Mouse (Mus musculus): Measurements from ENCODE around the gene Olfr777.
"Not testable (repeated sequence)": the region's sequence is repeated elsewhere in the genome, so short reads cannot be mapped to it uniquely, and the experiment has no call there.

Olfr777 gene

DNA sequence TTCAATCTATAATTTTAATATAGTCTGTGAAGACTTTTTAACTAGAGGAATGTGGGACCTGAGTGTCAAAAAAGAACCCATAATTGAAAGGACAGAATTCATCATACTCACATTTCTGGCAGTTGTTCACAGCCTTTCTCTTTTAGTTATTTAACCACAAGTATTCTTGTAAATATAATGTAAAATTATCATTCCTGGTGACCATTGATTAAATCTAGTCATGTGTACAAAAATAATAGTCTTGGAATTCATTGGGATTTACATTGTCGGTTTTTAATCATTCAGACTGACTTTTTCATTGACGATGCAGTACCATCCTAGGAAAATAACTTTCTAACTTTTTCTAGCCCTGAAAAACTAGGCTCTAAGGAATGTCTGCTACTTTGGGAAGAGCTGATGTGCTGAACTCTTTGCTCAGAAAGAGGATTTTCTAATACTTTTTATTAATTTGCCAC, at the start of gene Olfr777:
TSS of gene Olfr777 (minus strand) at position 405 of the 455 bp plus-strand sequence.
- no peak for DNase-seq (ENCODE audit: low spot score)

DNA sequence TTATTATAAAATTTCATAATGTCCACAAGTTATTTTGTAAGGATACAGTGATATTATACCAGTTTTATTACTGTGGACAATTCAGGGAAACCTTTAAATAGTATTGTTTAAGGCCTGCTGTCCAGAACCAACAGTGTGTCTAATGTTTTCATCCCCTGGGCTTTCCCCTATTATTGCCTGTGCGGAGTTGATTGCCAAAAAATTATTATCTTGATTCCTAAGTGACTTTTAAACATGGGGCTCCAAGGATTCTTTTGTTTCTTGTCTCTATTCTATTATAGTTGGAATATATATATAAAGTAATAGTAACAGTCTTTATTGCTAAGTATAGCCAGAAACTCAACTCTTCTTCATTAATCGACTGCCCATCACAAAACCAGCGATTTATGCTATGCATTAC, 46.5 kb upstream of the Olfr777 start, which contains the start of gene Olfr780:
TSS of gene Olfr780 (plus strand) at position 301 of the 400 bp plus-strand sequence.
- DNase-seq (ENCODE audit: low spot score), result no peak

DNA sequence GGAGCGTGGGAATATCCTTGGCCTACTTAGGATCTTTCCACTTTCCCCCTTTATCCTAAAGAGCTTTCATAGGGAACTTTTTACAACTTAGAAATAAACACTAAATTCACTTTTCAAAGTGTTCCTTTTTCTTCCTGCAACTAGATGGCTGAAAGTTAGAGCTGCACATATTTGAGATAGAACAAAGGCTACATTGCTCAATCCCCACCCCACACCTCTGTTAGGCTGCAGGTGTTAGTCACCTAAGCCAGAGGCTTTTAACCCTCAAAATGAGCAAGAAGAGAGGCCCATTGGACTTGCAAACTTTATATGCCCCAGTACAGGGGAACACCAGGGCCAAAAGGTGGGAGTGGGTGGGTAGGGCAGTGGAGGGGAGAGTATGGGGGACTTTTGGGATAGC, 42.2 kb upstream of the Olfr777 start:
- DNase-seq (ENCODE audit: low spot score), result not testable (repeated sequence)

DNA sequence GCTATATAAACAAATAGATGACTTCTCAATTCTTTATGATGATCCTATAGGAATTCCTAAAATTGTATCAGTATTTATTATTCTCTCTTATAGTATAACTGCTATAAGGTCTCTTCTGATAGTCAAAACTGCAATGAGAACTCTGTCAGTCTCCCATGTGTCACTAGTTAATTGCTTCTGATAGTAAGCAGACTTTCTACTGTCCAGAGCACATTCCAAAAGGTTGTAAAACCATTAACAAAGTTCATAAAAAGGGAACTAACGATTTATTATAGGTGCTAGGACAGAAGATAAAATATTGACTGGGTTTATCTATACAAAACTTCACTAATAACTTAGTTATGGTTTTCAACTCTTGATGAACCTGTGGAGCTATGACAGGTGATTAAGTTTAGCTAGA, 41.7 kb upstream of the Olfr777 start:
- DNase-seq (ENCODE audit: low spot score), result not testable (repeated sequence)

DNA sequence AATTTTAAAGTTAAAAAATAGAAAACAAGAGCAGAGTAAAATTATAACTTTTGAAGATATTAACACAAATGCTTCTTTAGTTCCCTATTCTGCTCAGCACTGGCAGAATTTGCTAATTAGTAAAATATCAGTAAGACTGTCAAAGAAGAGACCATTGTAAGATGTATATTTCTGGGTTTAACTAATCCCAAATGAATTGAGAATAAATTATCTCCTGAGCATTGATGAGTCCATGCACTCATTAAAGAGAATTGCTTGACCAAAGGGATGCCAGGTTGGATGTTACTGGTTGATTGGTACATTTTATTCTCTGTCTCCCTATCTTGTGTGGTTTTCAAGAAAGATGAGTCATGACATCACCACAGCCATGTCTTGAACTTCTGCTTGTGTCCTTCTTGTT, 12.5 kb downstream of the Olfr777 start, which contains the start of gene Olfr776:
TSS of gene Olfr776 (plus strand) at position 301 of the 400 bp plus-strand sequence.
- DNase-seq (ENCODE audit: low spot score), result no peak

DNA sequence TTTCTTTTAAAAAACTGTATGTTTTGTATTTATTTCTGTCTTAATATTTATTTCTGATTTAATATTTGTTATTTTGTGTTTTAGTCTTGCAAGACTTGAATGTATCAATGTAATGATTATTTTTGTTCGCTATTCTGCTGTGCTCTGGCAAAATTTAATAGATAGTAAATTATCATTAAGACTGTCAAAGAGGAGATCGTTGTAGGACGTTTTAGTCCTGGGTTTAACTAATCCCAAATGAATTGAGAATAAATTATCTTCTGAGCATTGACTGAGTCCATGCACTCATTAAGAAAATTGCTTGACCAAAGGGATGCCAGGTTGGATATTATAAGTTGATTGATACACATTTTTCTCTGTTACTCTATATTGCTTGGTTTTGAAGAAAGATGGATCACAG, 23.2 kb downstream of the Olfr777 start, which contains the start of gene Olfr775:
TSS of gene Olfr775 (plus strand) at position 301 of the 400 bp plus-strand sequence.
- DNase-seq (ENCODE audit: low spot score), result no peak

DNA sequence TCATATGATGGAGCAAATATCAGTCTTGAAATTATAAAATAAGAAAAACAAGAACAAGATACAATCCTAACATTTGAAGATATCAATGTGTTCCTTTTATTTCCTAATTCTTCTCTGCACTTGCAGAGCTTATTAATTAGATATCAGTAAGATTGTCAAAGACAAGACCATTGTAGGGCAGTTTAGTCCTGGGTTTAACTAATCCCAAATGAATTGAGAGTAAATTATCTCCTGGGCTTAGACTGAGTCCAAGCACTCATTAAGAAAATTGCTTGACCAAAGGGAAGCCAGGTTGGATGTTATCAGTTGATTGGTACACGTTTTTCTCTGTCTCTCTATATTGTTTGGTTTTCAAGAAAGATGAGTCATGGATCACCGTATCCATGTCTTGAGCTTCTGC, 35.4 kb downstream of the Olfr777 start, which contains the start of gene Olfr774:
TSS of gene Olfr774 (plus strand) at position 301 of the 400 bp plus-strand sequence.
- DNase-seq (ENCODE audit: low spot score), result no peak

DNA sequence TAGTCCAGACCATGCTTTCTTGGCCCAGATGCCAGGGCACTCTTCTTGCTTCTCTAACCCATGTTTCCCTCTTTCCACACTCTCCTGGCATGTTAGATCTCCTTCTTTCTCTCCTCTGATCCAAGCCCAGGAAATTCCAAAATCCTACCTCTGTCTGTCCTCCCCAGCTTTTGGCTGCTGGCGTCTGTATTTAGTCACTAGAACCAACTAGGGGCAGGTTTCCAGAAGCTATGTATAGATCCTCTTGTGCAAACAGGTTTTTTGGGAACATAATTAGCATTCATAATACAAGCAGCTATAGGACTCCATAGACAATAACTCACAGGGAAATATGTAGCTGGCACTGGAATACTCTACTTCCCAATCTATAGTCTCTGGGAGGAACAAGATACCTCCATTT, 40.5 kb downstream of the Olfr777 start:
- no peak for DNase-seq (ENCODE audit: low spot score)
